Mouse (Mus musculus): ENCODE results near the gene Serpinb6b.
"Not testable (repeated sequence)": the region's sequence is repeated elsewhere in the genome, so short reads cannot be mapped to it uniquely, and the experiment has no call there.

DNA sequence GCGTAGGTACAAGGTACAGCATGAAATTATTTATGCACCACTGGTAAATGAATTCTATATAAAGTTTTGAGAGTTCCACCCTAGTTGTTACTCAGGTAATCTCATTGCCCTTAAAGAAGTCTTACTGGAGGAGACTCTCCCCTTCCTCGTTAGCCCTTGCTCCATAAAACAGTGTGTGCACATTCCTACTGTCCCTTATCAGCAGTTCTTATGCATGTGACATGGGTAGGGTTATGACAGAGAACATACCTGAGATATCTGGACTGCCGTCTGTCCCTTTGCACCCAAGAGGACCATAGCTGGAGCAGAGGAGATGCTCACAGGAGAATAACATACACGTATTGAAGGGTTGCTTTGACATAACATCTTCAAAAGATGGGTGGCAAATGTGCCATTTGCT lies 26.7 kb upstream of the Serpinb6b start:
- not testable (repeated sequence) for TF ChIP-seq POLR2A (IDR thresholded peaks at IDR 0.05; ENCODE audit: borderline replicate concordance, low read depth, low read length); CTCF (IDR thresholded peaks at IDR 0.05; ENCODE audit: low read depth, low read length)
